16 mouse cellular contexts compared by ENCODE assay signal in genomic region chr17:5600505-5601027, GRCm38 (mm10).
"Had no signal": no experiment of that assay in that cellular context is flagged by ENCODE, and none has a peak within 500 bp of the region (broad histone marks: within the 10 kb centered on the region; RNA-seq: fewer than 3 reads in every experiment).

No protein-coding gene starts in this region.

- H3K9me3 ChIP-seq: intestine, embryonic 15.5 days; kidney, embryonic 15.5 days; liver, embryonic 13.5 days; lung, embryonic 15.5 days; midbrain, embryonic 12.5 days; midbrain, embryonic 15.5 days; stomach, embryonic 15.5 days had no signal

- H3K27me3 ChIP-seq: intestine, embryonic 15.5 days; kidney, embryonic 15.5 days; liver, embryonic 13.5 days; lung, embryonic 15.5 days; midbrain, embryonic 12.5 days; midbrain, embryonic 15.5 days; stomach, embryonic 15.5 days had no signal

- H3K4me2 ChIP-seq: intestine, embryonic 15.5 days; kidney, embryonic 15.5 days; liver, embryonic 13.5 days; lung, embryonic 15.5 days; midbrain, embryonic 12.5 days; midbrain, embryonic 15.5 days; stomach, embryonic 15.5 days had no signal

- H3K4me1 ChIP-seq: midbrain, embryonic 12.5 days had no signal

- ATAC-seq: intestine, embryonic 15.5 days; midbrain, embryonic 15.5 days had no signal

- DNase-seq: kidney, adult 11 months; kidney, adult 8-10 months; kidney, postnatal 10 days; kidney, postnatal 36 days; layer of hippocampus, postnatal 36 days; liver, embryonic 13.5 days; right cerebral cortex, postnatal 4 days; thymus, postnatal 25 days had no signal

- H3K27ac ChIP-seq: intestine, embryonic 15.5 days; kidney, embryonic 15.5 days; left cerebral cortex, adult 2 months; liver, embryonic 13.5 days; lung, embryonic 15.5 days; macrophage; midbrain, embryonic 12.5 days; midbrain, embryonic 15.5 days; stomach, embryonic 15.5 days had no signal

- H3K36me3 ChIP-seq: intestine, embryonic 15.5 days; kidney, embryonic 15.5 days; liver, embryonic 13.5 days; lung, embryonic 15.5 days; midbrain, embryonic 12.5 days; midbrain, embryonic 15.5 days; stomach, embryonic 15.5 days had no signal

- H3K4me3 ChIP-seq: intestine, embryonic 15.5 days; kidney, embryonic 15.5 days; left cerebral cortex, adult 2 months; liver, embryonic 13.5 days; lung, embryonic 15.5 days; midbrain, embryonic 12.5 days; midbrain, embryonic 15.5 days; stomach, embryonic 15.5 days had no signal

- H3K9ac ChIP-seq: intestine, embryonic 15.5 days; kidney, embryonic 15.5 days; liver, embryonic 13.5 days; lung, embryonic 15.5 days; midbrain, embryonic 12.5 days; midbrain, embryonic 15.5 days; stomach, embryonic 15.5 days had no signal
